Mouse (Mus musculus) left cerebral cortex, postnatal 25 days (tissue): Measurements from ENCODE around the gene Tmem47. TPM values are rescaled to one million over a fixed set of nuclear protein-coding genes. Genes with fewer than 3 reads are reported as not detected.

Experiments
- DNase-seq, 2 experiments: peaks; one replicate each; pipeline ENCODE4 v3.0.0; 2022; ENCODE audit warnings: low spot score in 2 of 2, mixed read lengths in 1 of 2
- intact Hi-C: fragments of 180-260 bp; cut with DNase I; formaldehyde crosslinking; loops from one replicate; pipeline ENCODE4 v1.15.1; 2025
- total RNA-seq, 2 experiments: library from RNA; stranded (reverse); gene quantifications; 2 replicates each; pipeline ENCODE4 v1.2.3; 2021

Gene Tmem47
- total RNA-seq: 10 to 100 TPM; 86.5 to 88.2 TPM

DNA sequence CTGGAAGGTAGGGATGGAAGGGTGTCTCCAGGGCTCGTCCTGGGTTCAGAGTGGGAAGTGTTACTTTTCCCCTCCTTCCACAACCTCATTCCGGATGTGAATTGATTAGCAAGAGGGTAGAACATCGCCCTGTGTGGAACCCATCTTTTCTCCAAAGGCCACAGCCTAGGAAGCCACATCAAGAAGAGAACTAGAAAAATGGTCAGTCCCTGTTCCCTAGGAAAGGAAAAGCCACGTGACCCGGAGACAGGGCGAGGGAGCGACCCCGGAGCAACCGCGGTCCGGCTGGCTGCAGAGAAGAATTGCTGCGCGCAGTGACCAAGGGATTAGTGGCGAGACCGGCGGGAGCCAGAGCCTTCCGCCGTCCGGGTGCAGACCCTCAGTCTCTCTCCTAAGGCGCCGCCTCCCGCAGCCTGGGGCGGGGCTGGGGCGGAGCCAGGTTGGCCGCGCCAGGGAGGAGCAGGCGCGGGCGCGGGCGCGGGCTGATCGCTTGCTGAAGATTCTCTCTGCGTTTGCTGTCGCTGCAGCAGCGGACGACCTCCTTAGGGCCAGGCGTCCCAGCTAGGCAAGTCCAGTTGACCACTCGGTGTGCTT, at the start of gene Tmem47:
Gene Tmem47 (plus strand): TSS at position 489 of the 594 bp plus-strand sequence.
- peak; percentile 60 to 63 for DNase-seq
- intact Hi-C loops: loop anchor here (10.0 kb wide), 1 partner anchor 446 kb away; no protein-coding TSS in a partner anchor

DNA sequence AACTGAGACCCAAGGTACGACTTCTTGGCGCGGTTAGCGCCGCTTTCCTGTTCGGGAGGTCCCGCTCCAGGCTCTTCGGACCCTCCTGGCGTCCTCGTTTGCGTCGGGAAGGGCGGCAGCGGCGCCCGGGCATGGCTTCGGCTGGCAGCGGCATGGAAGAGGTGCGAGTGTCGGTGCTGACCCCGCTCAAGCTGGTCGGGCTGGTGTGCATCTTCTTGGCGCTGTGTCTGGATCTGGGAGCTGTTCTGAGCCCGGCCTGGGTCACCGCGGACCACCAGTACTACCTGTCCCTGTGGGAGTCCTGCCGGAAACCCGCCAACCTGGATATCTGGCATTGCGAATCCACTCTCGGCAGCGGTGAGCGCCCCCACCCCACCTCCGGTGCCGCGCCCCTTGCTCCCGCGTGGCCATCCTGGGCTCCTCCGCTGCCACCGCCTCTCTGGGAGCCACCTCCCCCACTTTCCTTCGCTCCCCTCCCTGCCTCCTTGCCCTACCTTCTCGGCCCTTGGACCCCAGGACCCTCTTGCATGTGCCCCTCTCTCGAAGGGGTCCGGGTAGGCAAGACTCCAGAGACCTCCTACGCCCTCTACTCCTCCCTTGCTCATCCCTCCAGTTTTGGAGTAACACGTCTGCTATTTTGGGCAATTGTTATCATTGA, 435 bp downstream of the Tmem47 start:
- no peak for DNase-seq
- intact Hi-C loops: loop anchor here (10.0 kb wide), 1 partner anchor 446 kb away; no protein-coding TSS in a partner anchor

GRCm38 (mm10) chrX:81071746-81072640, 1.5 kb downstream of the Tmem47 start:
- intact Hi-C loops: loop anchor here (10.0 kb wide), 1 partner anchor 447 kb away; no protein-coding TSS in a partner anchor
- peak; percentile 7 to 49 for DNase-seq

DNA sequence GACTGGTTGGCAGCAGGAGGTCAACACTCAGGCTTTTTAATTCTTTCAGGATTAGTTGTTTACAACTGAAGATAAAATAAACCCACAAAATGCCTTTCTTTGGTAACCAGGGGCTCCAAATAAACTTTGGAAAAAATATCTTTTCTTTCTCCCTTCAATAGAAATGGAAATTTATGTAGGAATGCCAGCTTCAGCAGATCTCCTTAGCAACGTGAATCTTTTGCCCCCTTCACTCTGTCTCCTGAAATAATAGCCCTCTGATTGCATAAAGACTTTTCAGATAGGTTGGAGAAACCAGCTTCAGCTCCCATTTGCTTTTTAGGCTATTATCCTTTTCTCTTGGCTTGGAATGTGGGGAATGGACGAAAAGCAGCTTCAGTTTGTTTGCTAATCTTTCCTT, 2.2 kb downstream of the Tmem47 start:
- no peak for DNase-seq
- intact Hi-C loops: loop anchor here (10.0 kb wide), 1 partner anchor 448 kb away; no protein-coding TSS in a partner anchor

GRCm38 (mm10) chrX:81073834-81074233, 3.3 kb downstream of the Tmem47 start:
- no peak for DNase-seq
- intact Hi-C loops: loop anchor here (10.0 kb wide), 1 partner anchor 449 kb away; no protein-coding TSS in a partner anchor

DNA sequence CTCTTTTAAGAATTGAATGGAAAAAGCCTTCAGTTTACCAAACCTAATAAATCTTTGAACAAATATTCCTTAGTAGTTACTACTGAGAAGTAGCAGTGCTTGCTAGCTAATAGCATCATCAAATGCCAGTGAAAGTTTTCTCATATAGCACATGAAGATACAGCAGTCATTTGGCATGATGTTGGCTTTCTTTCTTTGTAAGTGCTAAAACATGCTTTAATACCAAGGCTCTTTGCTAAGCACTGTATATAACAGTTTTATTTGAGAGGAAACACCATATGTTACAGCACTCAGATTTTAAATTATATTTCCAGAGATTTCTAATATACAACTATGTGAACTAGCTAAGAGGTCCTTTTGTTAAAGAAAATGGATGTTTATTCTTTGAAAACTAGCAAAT, 8.0 kb downstream of the Tmem47 start:
- no peak for DNase-seq
- intact Hi-C loops: loop anchor here (10.0 kb wide), 1 partner anchor 454 kb away; no protein-coding TSS in a partner anchor

- no peak for DNase-seq
- intact Hi-C loops: no loop called here
Measured at GRCm38 (mm10) chrX:81080996-81081395, 10.5 kb downstream of the Tmem47 start.

DNA sequence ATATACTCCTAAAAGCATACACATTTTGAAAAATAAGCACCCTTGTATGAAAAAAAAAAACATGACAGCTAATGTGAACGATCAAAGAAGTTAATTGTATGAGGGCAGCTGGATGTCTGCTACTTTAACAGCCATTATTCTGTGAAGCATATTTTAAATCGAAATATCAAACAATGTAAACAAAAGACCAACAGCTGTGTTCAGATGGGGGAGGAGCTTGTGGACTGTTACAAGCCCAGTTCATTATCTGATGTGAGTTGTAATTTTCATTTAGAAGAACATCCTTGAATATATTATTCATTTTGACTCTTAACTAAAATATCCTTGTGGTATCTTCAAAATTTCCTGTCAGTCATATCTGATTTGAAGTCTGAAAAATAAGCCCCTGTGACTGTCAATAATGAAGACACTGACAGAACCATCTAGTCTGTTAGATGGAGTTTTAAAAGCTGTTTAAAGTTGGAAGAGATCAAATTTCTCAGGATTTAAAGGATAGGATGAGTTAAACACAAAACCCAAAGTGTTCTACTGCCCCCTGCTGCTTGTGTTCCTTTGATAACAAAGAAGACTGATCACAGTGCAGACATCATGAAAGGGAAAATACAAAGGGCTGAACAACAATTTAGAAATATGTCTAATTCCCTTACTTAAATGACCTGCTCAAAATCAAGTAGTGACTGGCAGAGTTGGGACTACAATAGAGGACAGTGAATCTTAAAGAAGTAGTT, 14.7 kb downstream of the Tmem47 start:
- intact Hi-C loops: no loop called here
- peak; percentile 35 to 65 for DNase-seq

- peak in 1 of 2 experiments; percentile 32 for DNase-seq
Measured at GRCm38 (mm10) chrX:81147416-81147815, 76.9 kb downstream of the Tmem47 start.

More at GRCm38 (mm10) chrX:81147416-81147815, 76.9 kb downstream of the Tmem47 start:
- intact Hi-C loops: no loop called here
